Mouse (Mus musculus): ENCODE measurements around the gene Timm17a. TPM values are rescaled to one million over a fixed set of nuclear protein-coding genes. Genes with fewer than 3 reads are reported as not detected.

Gene Timm17a
- polyA plus RNA-seq, 1 experiment from 2014 or later: 271 TPM

- Histone ChIP-seq H3K4me1 (replicated peaks; ENCODE audit: control insufficient read depth, insufficient read depth, low read length) (no peaks in the 10 kb centered on the region), H3K4me3 (ENCODE audit: low read depth, low read length) (peak within 1 kb of the TSS; percentile 58), H3K27ac (ENCODE audit: low read depth, low read length) (peak within 1 kb of the TSS; percentile 91), H3K27me3 (replicated peaks; ENCODE audit: control insufficient read depth, insufficient read depth, low read length) (no peaks in the 10 kb centered on the region), H3K9me3 (ENCODE audit: control insufficient read depth) (no peaks in the 10 kb centered on the region), H3K36me3 (ENCODE audit: control insufficient read depth, insufficient read depth) (peaks cover 42% of the 10 kb centered on the region), H3K9ac (ENCODE audit: low read depth, low read length) (peak within 1 kb of the TSS; percentile 66), H3K4me2 (replicated peaks; ENCODE audit: low read depth) (peak within 1 kb of the TSS; percentile 76)
- peak; percentile 90 for ATAC-seq
- WGBS: 15% methylated on average over 19 of the region's 19 CpGs
- 0 out of 2 replicates have a peak, but pooled peaks have one; percentile 13 for TF ChIP-seq CTCF (IDR thresholded peaks at IDR 0.05; ENCODE audit: low read depth)
These were observed 55.0 kb downstream of the Timm17a start, which contains the start of gene Elf3 for GRCm38 (mm10) chr1:135258380-135259127. Elf3 (minus strand) TSS chr1:135258568.

- Histone ChIP-seq H3K9ac (ENCODE audit: low read depth, low read length) (peak overlapping the region; percentile 66), H3K4me1 (replicated peaks; ENCODE audit: control insufficient read depth, insufficient read depth, low read length) (no peaks in the 10 kb centered on the region), H3K27me3 (replicated peaks; ENCODE audit: control insufficient read depth, insufficient read depth, low read length) (no peaks in the 10 kb centered on the region), H3K4me3 (ENCODE audit: low read depth, low read length) (peak overlapping the region; percentile 58), H3K27ac (ENCODE audit: low read depth, low read length) (peak overlapping the region; percentile 89; the same call in 1 of the 2 replicates), H3K9me3 (ENCODE audit: control insufficient read depth) (no peaks in the 10 kb centered on the region), H3K4me2 (replicated peaks; ENCODE audit: low read depth) (peak overlapping the region; percentile 76), H3K36me3 (ENCODE audit: control insufficient read depth, insufficient read depth) (peaks cover 34% of the 10 kb centered on the region)
- 27% methylated on average over 6 of the region's 6 CpGs for WGBS
- peak; percentile 82 for TF ChIP-seq CTCF (IDR thresholded peaks at IDR 0.05; ENCODE audit: low read depth)
- peak; percentile 25 for ATAC-seq
These were observed 57.3 kb downstream of the Timm17a start for GRCm38 (mm10) chr1:135256299-135256698.

DNA sequence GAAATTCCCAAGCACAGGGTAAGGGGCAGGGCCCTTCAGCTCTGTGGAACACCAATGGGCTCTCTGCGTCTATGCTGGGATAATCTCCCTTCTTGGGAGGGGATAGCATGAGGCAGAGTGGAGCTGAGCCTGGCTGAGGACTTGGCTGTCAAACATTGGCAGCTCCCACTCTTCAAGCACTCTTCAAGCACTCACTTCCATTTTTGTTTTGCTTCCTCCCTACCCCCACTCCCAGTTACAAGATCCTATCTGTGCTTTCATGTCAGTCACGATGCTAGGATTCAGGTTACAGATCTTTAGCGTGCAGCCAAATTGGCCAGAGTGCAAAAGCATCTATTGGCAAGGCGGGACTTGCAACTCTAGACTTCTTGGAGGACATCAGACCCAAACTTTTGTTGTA is 60.7 kb downstream of the Timm17a start:
- Histone ChIP-seq H3K4me2 (replicated peaks; ENCODE audit: low read depth) (peak overlapping the region; percentile 76), H3K4me3 (ENCODE audit: low read depth, low read length) (no peak overlapping the region), H3K27ac (ENCODE audit: low read depth, low read length) (peak overlapping the region; percentile 85), H3K4me1 (replicated peaks; ENCODE audit: control insufficient read depth, insufficient read depth, low read length) (0 out of 2 replicates have a peak, but pooled peaks cover 4% of the 10 kb centered on the region), H3K27me3 (replicated peaks; ENCODE audit: control insufficient read depth, insufficient read depth, low read length) (no peaks in the 10 kb centered on the region), H3K9me3 (ENCODE audit: control insufficient read depth) (no peaks in the 10 kb centered on the region), H3K36me3 (ENCODE audit: control insufficient read depth, insufficient read depth) (peaks cover 34% of the 10 kb centered on the region), H3K9ac (ENCODE audit: low read depth, low read length) (peak overlapping the region; percentile 11; the same call in 1 of the 2 replicates)
- WGBS: 22% methylated on average over 4 of the region's 4 CpGs
- no peak for TF ChIP-seq CTCF (IDR thresholded peaks at IDR 0.05; ENCODE audit: low read depth)
- ATAC-seq: no peak

GRCm38 (mm10) chr1:135251405-135251804 is 62.2 kb downstream of the Timm17a start:
- Histone ChIP-seq H3K36me3 (ENCODE audit: control insufficient read depth, insufficient read depth) (peaks cover 30% of the 10 kb centered on the region), H3K27me3 (replicated peaks; ENCODE audit: control insufficient read depth, insufficient read depth, low read length) (no peaks in the 10 kb centered on the region), H3K4me2 (replicated peaks; ENCODE audit: low read depth) (0 out of 2 replicates have a peak overlapping the region, but pooled peaks have one; percentile 0), H3K9ac (ENCODE audit: low read depth, low read length) (no peak overlapping the region), H3K4me1 (replicated peaks; ENCODE audit: control insufficient read depth, insufficient read depth, low read length) (0 out of 2 replicates have a peak, but pooled peaks cover 4% of the 10 kb centered on the region), H3K4me3 (ENCODE audit: low read depth, low read length) (no peak overlapping the region), H3K27ac (ENCODE audit: low read depth, low read length) (peak overlapping the region; percentile 85), H3K9me3 (ENCODE audit: control insufficient read depth) (no peaks in the 10 kb centered on the region)
- TF ChIP-seq CTCF (IDR thresholded peaks at IDR 0.05; ENCODE audit: low read depth): no peak
- 38% methylated on average over 8 of the region's 8 CpGs for WGBS
- ATAC-seq: no peak

DNA sequence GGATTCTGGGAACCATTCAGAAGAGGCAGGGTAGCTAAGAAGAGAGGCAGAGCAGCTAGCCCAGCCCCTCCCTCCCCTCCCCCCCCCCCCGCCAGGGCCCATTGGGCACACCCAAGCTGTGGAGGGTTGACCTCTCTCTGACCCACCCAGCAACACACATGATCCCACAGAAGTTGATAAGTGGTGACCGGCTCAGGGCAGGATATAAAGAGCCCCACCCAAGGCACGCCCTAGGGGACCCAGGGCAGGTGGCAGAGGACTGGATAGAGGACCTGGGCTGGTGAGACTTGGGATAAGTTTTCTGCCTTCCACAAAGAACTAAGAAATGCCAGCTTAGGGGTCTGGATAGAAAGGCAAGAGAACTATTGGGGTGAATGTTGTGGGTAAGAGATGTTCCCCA is 62.9 kb downstream of the Timm17a start:
- peak; percentile 83 for ATAC-seq
- Histone ChIP-seq H3K4me3 (ENCODE audit: low read depth, low read length) (no peak overlapping the region), H3K9ac (ENCODE audit: low read depth, low read length) (no peak overlapping the region), H3K4me1 (replicated peaks; ENCODE audit: control insufficient read depth, insufficient read depth, low read length) (0 out of 2 replicates have a peak, but pooled peaks cover 4% of the 10 kb centered on the region), H3K9me3 (ENCODE audit: control insufficient read depth) (no peaks in the 10 kb centered on the region), H3K27ac (ENCODE audit: low read depth, low read length) (peak overlapping the region; percentile 85), H3K27me3 (replicated peaks; ENCODE audit: control insufficient read depth, insufficient read depth, low read length) (no peaks in the 10 kb centered on the region), H3K36me3 (ENCODE audit: control insufficient read depth, insufficient read depth) (peaks cover 25% of the 10 kb centered on the region), H3K4me2 (replicated peaks; ENCODE audit: low read depth) (no peak overlapping the region; the same call in 1 of the 2 replicates)
- no peak for TF ChIP-seq CTCF (IDR thresholded peaks at IDR 0.05; ENCODE audit: low read depth)
- WGBS: 36% methylated on average over 2 of the region's 3 CpGs

- 3% methylated on average over 15 of the region's 15 CpGs for WGBS
- TF ChIP-seq CTCF (IDR thresholded peaks at IDR 0.05; ENCODE audit: low read depth): no peak
- Histone ChIP-seq H3K9ac (ENCODE audit: low read depth, low read length) (no peak overlapping the region), H3K27me3 (replicated peaks; ENCODE audit: control insufficient read depth, insufficient read depth, low read length) (no peaks in the 10 kb centered on the region), H3K4me3 (ENCODE audit: low read depth, low read length) (no peak overlapping the region), H3K4me2 (replicated peaks; ENCODE audit: low read depth) (peak overlapping the region; percentile 25; the same call in 1 of the 2 replicates), H3K36me3 (ENCODE audit: control insufficient read depth, insufficient read depth) (peaks cover 12% of the 10 kb centered on the region; the same call in 1 of the 2 replicates), H3K27ac (ENCODE audit: low read depth, low read length) (peak overlapping the region; percentile 78), H3K4me1 (replicated peaks; ENCODE audit: control insufficient read depth, insufficient read depth, low read length) (0 out of 2 replicates have a peak, but pooled peaks cover 4% of the 10 kb centered on the region), H3K9me3 (ENCODE audit: control insufficient read depth) (no peaks in the 10 kb centered on the region)
- ATAC-seq: peak; percentile 83
These were observed 65.1 kb downstream of the Timm17a start for GRCm38 (mm10) chr1:135248434-135248850.

Other genes with a start within 250 kb of the Timm17a start
- gene Lgr6, start 208.5 kb downstream of the Timm17a start, polyA plus RNA-seq (2015; fragmentation: Nextera tagmentation; extraction: Ambion mirVana): 0.37 and 0.44 TPM in 2 replicates
- gene Ptpn7, start 181.1 kb downstream of the Timm17a start, polyA plus RNA-seq (2015; fragmentation: Nextera tagmentation; extraction: Ambion mirVana): 0.73 and 0.76 TPM in 2 replicates
- gene Arl8a, start 167.0 kb downstream of the Timm17a start, polyA plus RNA-seq (2015; fragmentation: Nextera tagmentation; extraction: Ambion mirVana): 66.6 and 68.8 TPM in 2 replicates
- gene Gpr37l1, start 146.1 kb downstream of the Timm17a start, polyA plus RNA-seq (2015; fragmentation: Nextera tagmentation; extraction: Ambion mirVana): 1.7 and 2.0 TPM in 2 replicates
- gene Elf3, start 55.2 kb downstream of the Timm17a start, polyA plus RNA-seq (2015; fragmentation: Nextera tagmentation; extraction: Ambion mirVana): 159 and 164 TPM in 2 replicates
- gene Rnpep, start 29.7 kb downstream of the Timm17a start, polyA plus RNA-seq (2015; fragmentation: Nextera tagmentation; extraction: Ambion mirVana): 136 and 141 TPM in 2 replicates
- gene Lmod1, start 11.0 kb upstream of the Timm17a start, polyA plus RNA-seq (2015; fragmentation: Nextera tagmentation; extraction: Ambion mirVana): 11.8 and 13.5 TPM in 2 replicates
- gene Shisa4, start 61.5 kb upstream of the Timm17a start, polyA plus RNA-seq (2015; fragmentation: Nextera tagmentation; extraction: Ambion mirVana): 12.4 and 13.1 TPM in 2 replicates
- gene Ipo9, start 116.7 kb upstream of the Timm17a start, polyA plus RNA-seq (2015; fragmentation: Nextera tagmentation; extraction: Ambion mirVana): 21.4 and 22.2 TPM in 2 replicates

Data from intestine, postnatal 0 days (tissue).